Comparison of ENCODE assay signal across 14 mouse cellular contexts in the genomic region with DNA sequence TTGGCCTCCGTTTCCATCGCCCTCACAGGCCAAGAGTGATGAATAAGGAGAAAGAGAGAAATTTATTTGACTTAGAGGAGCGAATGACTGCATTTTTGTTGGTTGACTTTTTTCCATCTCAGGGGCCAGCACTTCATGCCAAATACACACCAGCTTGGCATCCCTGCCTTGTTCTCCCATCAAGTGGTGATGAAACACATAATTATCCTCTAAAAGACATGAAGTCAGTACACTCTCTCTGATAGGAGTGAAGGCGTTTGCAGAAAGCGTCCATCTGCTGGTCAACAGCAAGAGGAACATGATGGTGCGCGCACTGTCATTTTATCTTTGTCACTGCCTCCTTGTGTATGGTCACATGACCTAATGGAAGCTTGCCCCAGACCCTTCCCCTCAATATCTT.
DNase-seq lines count a peak whose midpoint lies in the region; ATAC-seq and TF ChIP-seq lines count a peak whose summit lies in the region.
"Had no signal": no experiment of that assay in that cellular context is flagged by ENCODE, and none has a peak within 500 bp of the region (broad histone marks: within the 10 kb centered on the region; RNA-seq: fewer than 3 reads in every experiment).

No protein-coding gene starts in this region.

- intact Hi-C loops in gastrocnemius, postnatal 36 days (cut with DNase I) = no loop called here

- peak; percentile 81 for TF ChIP-seq EP300 in lung, postnatal 0 days (IDR thresholded peaks at IDR 0.05)

- no peak overlapping the region for H3K4me2 ChIP-seq in lung, postnatal 0 days (replicated peaks; ENCODE audit: low read depth, low read length)
- H3K4me2 ChIP-seq: hindbrain, embryonic 14.5 days; liver, embryonic 11.5 days had no signal

- no peak overlapping the region for H3K9ac ChIP-seq in lung, postnatal 0 days (replicated peaks; ENCODE audit: low read depth)
- H3K9ac ChIP-seq: hindbrain, embryonic 14.5 days had no signal

- H3K27ac ChIP-seq in lung, postnatal 0 days (ENCODE audit: low read length) = no peak overlapping the region
- H3K27ac ChIP-seq in forebrain, embryonic 10.5 days = no peak overlapping the region
- H3K27ac ChIP-seq: hindbrain, embryonic 14.5 days had no signal

- no peak overlapping the region for H3K4me3 ChIP-seq in lung, postnatal 0 days (ENCODE audit: low read depth, low read length)
- H3K4me3 ChIP-seq in forebrain, embryonic 10.5 days = no peak overlapping the region
- H3K4me3 ChIP-seq: erythroblast, embryonic 14.5 days had no signal

- no peaks in the 10 kb centered on the region for H3K9me3 ChIP-seq in lung, postnatal 0 days (ENCODE audit: low read length)
- H3K9me3 ChIP-seq in forebrain, embryonic 10.5 days = no peaks in the 10 kb centered on the region

- no peaks in the 10 kb centered on the region for H3K36me3 ChIP-seq in lung, postnatal 0 days (ENCODE audit: insufficient read depth, low read length)
- H3K36me3 ChIP-seq in forebrain, embryonic 10.5 days (replicated peaks) = no peaks in the 10 kb centered on the region

- no peaks in the 10 kb centered on the region for H3K4me1 ChIP-seq in lung, postnatal 0 days (ENCODE audit: insufficient read depth, low read depth, low read length)
- H3K4me1 ChIP-seq in forebrain, embryonic 10.5 days = peaks cover 6% of the 10 kb centered on the region

- DNase-seq in cerebellum, postnatal 10 days = peak; percentile 34 to 40
- no peak for DNase-seq in cerebellum, adult 11-12 months
- DNase-seq in layer of hippocampus, adult 9-11 months = peak; percentile 50
- no peak for DNase-seq in layer of hippocampus, postnatal 10 days (ENCODE audit: low spot score in 2 of 2)
- DNase-seq in gastrocnemius, postnatal 36 days = peak; percentile 18 to 35
- peak; percentile 93 for DNase-seq in lung, postnatal 0 days (ENCODE audit: low spot score)
- DNase-seq in forebrain, embryonic 10.5 days (ENCODE audit: extremely low spot score, low spot score) = no peak
- DNase-seq: embryo, embryonic 11 days; retina, postnatal 1 day; thymus, adult 18-20 months had no signal

- peak; percentile 87 for ATAC-seq in lung, postnatal 0 days
- no peak for ATAC-seq in megakaryocyte progenitor cell, adult 5-6 weeks (replicated peaks; ENCODE audit: poor library complexity)

- 51% methylated on average over 7 of the region's 7 CpGs for WGBS in lung, postnatal 0 days
- 94% methylated on average over 7 of the region's 7 CpGs for WGBS in forebrain, embryonic 10.5 days

- no peaks in the 10 kb centered on the region for H3K27me3 ChIP-seq in lung, postnatal 0 days (replicated peaks; ENCODE audit: insufficient read depth, low read length)
- 0 out of 2 replicates have a peak, but pooled peaks cover 3% of the 10 kb centered on the region for H3K27me3 ChIP-seq in forebrain, embryonic 10.5 days (ENCODE audit: poor library complexity, severe bottlenecking)

- peak; percentile 39 for TF ChIP-seq CTCF in lung, postnatal 0 days (IDR thresholded peaks at IDR 0.05)

Comparison
In these comparisons a context has a peak if more than half of its experiments do, and no peak if none do; other contexts are left out.
1. DNase-seq: peak in cerebellum, postnatal 10 days (2 of 2), layer of hippocampus, adult 9-11 months (single experiment), gastrocnemius, postnatal 36 days (2 of 2) and lung, postnatal 0 days (single experiment); none in cerebellum, adult 11-12 months (single experiment), layer of hippocampus, postnatal 10 days (0 of 2) and forebrain, embryonic 10.5 days (single experiment).